Mouse (Mus musculus): ENCODE data around the gene Pgm2.

GRCm38 (mm10) chr5:64060881-64061280 is 31.9 kb upstream of the Pgm2 start:
- TF ChIP-seq POLR2A (IDR thresholded peaks at IDR 0.05; ENCODE audit: insufficient read length, low read depth) (no peak), MAX (IDR thresholded peaks at IDR 0.05; ENCODE audit: low read depth) (no peak), TCF12 (IDR thresholded peaks at IDR 0.05; ENCODE audit: insufficient read depth, poor library complexity, severe bottlenecking) (no peak), MYOG (IDR thresholded peaks at IDR 0.05; ENCODE audit: control insufficient read depth in 1 of 3, insufficient read depth in 1 of 3, insufficient read length in 2 of 3, low read depth in 2 of 3) (no peak), E2F4 (IDR thresholded peaks at IDR 0.05; ENCODE audit: insufficient read depth) (no peak), MYOD1 (IDR thresholded peaks at IDR 0.05; ENCODE audit: control insufficient read depth in 1 of 3, insufficient read length in 2 of 3, low read depth in 2 of 3) (no peak), SRF (IDR thresholded peaks at IDR 0.05; ENCODE audit: control insufficient read depth, insufficient read length, low read depth) (no peak), USF1 (IDR thresholded peaks at IDR 0.05; ENCODE audit: low read depth) (no peak), CEBPB (IDR thresholded peaks at IDR 0.05; ENCODE audit: insufficient read depth, poor library complexity, severe bottlenecking) (no peak), POLR2AphosphoS2 (IDR thresholded peaks at IDR 0.05; ENCODE audit: insufficient read length, low read depth) (no peak), TCF3 (IDR thresholded peaks at IDR 0.05; ENCODE audit: insufficient read length, low read depth) (no peak)
